Comparison of ENCODE assay signal across 8 mouse cellular contexts in genomic region chr1:153091438-153092236, GRCm38 (mm10).
DNase-seq lines count a peak whose midpoint lies in the region; ATAC-seq lines count a peak whose summit lies in the region.

No protein-coding gene starts in this region.

- H3K27ac ChIP-seq in hindbrain, embryonic 12.5 days, result no peak overlapping the region
- H3K27ac ChIP-seq in limb, embryonic 15.5 days, result 0 out of 2 replicates have a peak overlapping the region, but pooled peaks have one; percentile 17

- DNase-seq in cerebellum, adult 9-10 months, result peak; percentile 56
- DNase-seq in cerebellum, adult 8-10 months, result no peak
- DNase-seq in fibroblast of lung, adult 2 months (ENCODE audit: low read depth), result peak; percentile 82
- DNase-seq in ovary, postnatal 36 days (ENCODE audit: low spot score), result peak; percentile 61
- DNase-seq in layer of hippocampus, postnatal 14 days (ENCODE audit: low spot score in 2 of 2), result no peak
- no peak for DNase-seq in right cerebral cortex, postnatal 36 days (ENCODE audit: low spot score in 2 of 2)

- H3K27me3 ChIP-seq in hindbrain, embryonic 12.5 days, result peaks cover 23% of the 10 kb centered on the region
- no peaks in the 10 kb centered on the region; the same call in 1 of the 2 replicates for H3K27me3 ChIP-seq in limb, embryonic 15.5 days

- H3K36me3 ChIP-seq in hindbrain, embryonic 12.5 days, result 0 out of 2 replicates have a peak, but pooled peaks cover 3% of the 10 kb centered on the region
- no peaks in the 10 kb centered on the region for H3K36me3 ChIP-seq in limb, embryonic 15.5 days

- no peaks in the 10 kb centered on the region for H3K9me3 ChIP-seq in hindbrain, embryonic 12.5 days (replicated peaks)
- H3K9me3 ChIP-seq in limb, embryonic 15.5 days, result no peaks in the 10 kb centered on the region

- H3K9ac ChIP-seq in hindbrain, embryonic 12.5 days, result no peak overlapping the region
- H3K9ac ChIP-seq in limb, embryonic 15.5 days, result no peak overlapping the region

- no peak overlapping the region for H3K4me3 ChIP-seq in hindbrain, embryonic 12.5 days
- H3K4me3 ChIP-seq in limb, embryonic 15.5 days, result no peak overlapping the region

- peaks cover 12% of the 10 kb centered on the region for H3K4me1 ChIP-seq in hindbrain, embryonic 12.5 days
- peaks cover 17% of the 10 kb centered on the region for H3K4me1 ChIP-seq in limb, embryonic 15.5 days

- peak; percentile 42; the same call in 1 of the 2 replicates for ATAC-seq in hindbrain, embryonic 12.5 days (ENCODE audit: low FRiP score)
- 0 out of 2 replicates have a peak, but pooled peaks have one; percentile 50 for ATAC-seq in limb, embryonic 15.5 days (ENCODE audit: insufficient number of reproducible peaks, low FRiP score, low TSS enrichment, low read depth)

- H3K4me2 ChIP-seq in hindbrain, embryonic 12.5 days (replicated peaks), result no peak overlapping the region
- no peak overlapping the region for H3K4me2 ChIP-seq in limb, embryonic 15.5 days

- 29% methylated on average over 9 of the region's 9 CpGs for WGBS in hindbrain, embryonic 12.5 days
- WGBS in limb, embryonic 15.5 days, result 34% methylated on average over 9 of the region's 9 CpGs

Comparison
In these comparisons a context has a peak if more than half of its experiments do, and no peak if none do; other contexts are left out.
1. DNase-seq: peak in cerebellum, adult 9-10 months (single experiment), fibroblast of lung, adult 2 months (single experiment) and ovary, postnatal 36 days (single experiment); none in cerebellum, adult 8-10 months (single experiment), layer of hippocampus, postnatal 14 days (0 of 2) and right cerebral cortex, postnatal 36 days (0 of 2).